Comparison of ENCODE assay signal across 10 mouse cellular contexts in the genomic region with DNA sequence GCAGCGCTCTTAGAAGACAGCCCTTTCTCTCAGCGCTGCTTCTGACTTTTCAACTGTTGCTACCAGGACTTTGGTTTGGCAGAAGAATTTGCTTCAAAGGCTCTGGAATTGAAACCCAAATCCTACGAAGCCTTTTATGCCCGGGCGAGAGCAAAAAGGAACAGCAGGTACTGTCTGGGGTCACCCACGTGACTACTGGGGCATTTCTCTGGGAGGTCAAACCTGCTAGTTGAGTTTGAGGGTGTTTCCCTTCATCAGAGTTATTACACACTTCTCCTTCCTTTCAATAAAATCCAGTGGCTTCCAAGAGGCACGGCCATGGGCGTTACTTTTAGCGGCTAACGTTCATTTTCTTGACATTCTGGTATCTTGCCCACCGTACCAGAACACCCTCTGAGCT. TPM values are rescaled to one million over a fixed set of nuclear protein-coding genes. Genes with fewer than 3 reads are reported as not detected.
DNase-seq lines count a peak whose midpoint lies in the region; ATAC-seq lines count a peak whose summit lies in the region.
"Had no signal": no experiment of that assay in that cellular context is flagged by ENCODE, and none has a peak within 500 bp of the region (broad histone marks: within the 10 kb centered on the region; RNA-seq: fewer than 3 reads in every experiment).

No protein-coding gene starts in this region.

- no peak overlapping the region for H3K4me3 ChIP-seq in hindbrain, embryonic 14.5 days (replicated peaks; ENCODE audit: low read length)
- H3K4me3 ChIP-seq in hindbrain, embryonic 16.5 days (ENCODE audit: low read length) = no peak overlapping the region
- H3K4me3 ChIP-seq in neural tube, embryonic 13.5 days = no peak overlapping the region
- H3K4me3 ChIP-seq in intestine, embryonic 15.5 days (replicated peaks) = no peak overlapping the region
- no peak overlapping the region for H3K4me3 ChIP-seq in stomach, embryonic 15.5 days (replicated peaks)

- H3K4me1 ChIP-seq in hindbrain, embryonic 14.5 days (replicated peaks; ENCODE audit: control insufficient read depth, insufficient read depth, low read length) = peaks cover 15% of the 10 kb centered on the region
- peaks cover 12% of the 10 kb centered on the region for H3K4me1 ChIP-seq in hindbrain, embryonic 16.5 days (ENCODE audit: control insufficient read depth, insufficient read depth, low read depth, low read length)
- peaks cover 25% of the 10 kb centered on the region for H3K4me1 ChIP-seq in neural tube, embryonic 13.5 days (replicated peaks)
- peaks cover 8% of the 10 kb centered on the region; the same call in 1 of the 2 replicates for H3K4me1 ChIP-seq in intestine, embryonic 15.5 days (replicated peaks)
- peaks cover 3% of the 10 kb centered on the region; the same call in 1 of the 2 replicates for H3K4me1 ChIP-seq in stomach, embryonic 15.5 days

- no peaks in the 10 kb centered on the region for H3K36me3 ChIP-seq in hindbrain, embryonic 14.5 days (replicated peaks; ENCODE audit: control insufficient read depth, insufficient read depth)
- 0 out of 2 replicates have a peak, but pooled peaks cover 2% of the 10 kb centered on the region for H3K36me3 ChIP-seq in hindbrain, embryonic 16.5 days (ENCODE audit: control insufficient read depth, insufficient read depth, low read length)
- H3K36me3 ChIP-seq in neural tube, embryonic 13.5 days = peaks cover 18% of the 10 kb centered on the region
- peaks cover 11% of the 10 kb centered on the region for H3K36me3 ChIP-seq in intestine, embryonic 15.5 days
- peaks cover 25% of the 10 kb centered on the region for H3K36me3 ChIP-seq in stomach, embryonic 15.5 days

- no peaks in the 10 kb centered on the region for H3K27me3 ChIP-seq in hindbrain, embryonic 14.5 days (ENCODE audit: control insufficient read depth, insufficient read depth, low read length)
- H3K27me3 ChIP-seq in hindbrain, embryonic 16.5 days (replicated peaks; ENCODE audit: control insufficient read depth, insufficient read depth, low read length) = no peaks in the 10 kb centered on the region
- no peaks in the 10 kb centered on the region for H3K27me3 ChIP-seq in neural tube, embryonic 13.5 days
- H3K27me3 ChIP-seq in intestine, embryonic 15.5 days (replicated peaks) = no peaks in the 10 kb centered on the region
- H3K27me3 ChIP-seq in stomach, embryonic 15.5 days (replicated peaks) = no peaks in the 10 kb centered on the region

- H3K9me3 ChIP-seq in hindbrain, embryonic 14.5 days (ENCODE audit: control insufficient read depth, low read length) = no peaks in the 10 kb centered on the region
- no peaks in the 10 kb centered on the region for H3K9me3 ChIP-seq in hindbrain, embryonic 16.5 days (ENCODE audit: control insufficient read depth, low read length)
- no peaks in the 10 kb centered on the region for H3K9me3 ChIP-seq in neural tube, embryonic 13.5 days
- H3K9me3 ChIP-seq in intestine, embryonic 15.5 days = no peaks in the 10 kb centered on the region
- H3K9me3 ChIP-seq in stomach, embryonic 15.5 days = no peaks in the 10 kb centered on the region

- no peak overlapping the region for H3K9ac ChIP-seq in hindbrain, embryonic 14.5 days
- H3K9ac ChIP-seq in hindbrain, embryonic 16.5 days (ENCODE audit: low read depth, low read length) = no peak overlapping the region
- no peak overlapping the region for H3K9ac ChIP-seq in neural tube, embryonic 13.5 days
- H3K9ac ChIP-seq in intestine, embryonic 15.5 days = no peak overlapping the region
- H3K9ac ChIP-seq in stomach, embryonic 15.5 days = no peak overlapping the region

- H3K4me2 ChIP-seq in hindbrain, embryonic 14.5 days (replicated peaks) = no peak overlapping the region
- H3K4me2 ChIP-seq in hindbrain, embryonic 16.5 days (ENCODE audit: low read length) = no peak overlapping the region
- H3K4me2 ChIP-seq in neural tube, embryonic 13.5 days = no peak overlapping the region
- H3K4me2 ChIP-seq in intestine, embryonic 15.5 days (replicated peaks) = no peak overlapping the region; the same call in 1 of the 2 replicates
- H3K4me2 ChIP-seq in stomach, embryonic 15.5 days = peak overlapping the region; percentile 33; the same call in 1 of the 2 replicates

- no peak for DNase-seq in hindbrain, embryonic 14.5 days (ENCODE audit: low spot score)
- DNase-seq in neural tube, embryonic 10.5 days (ENCODE audit: extremely low spot score, low spot score) = no peak
- DNase-seq in right cerebral cortex, postnatal 36 days (ENCODE audit: low spot score in 2 of 2) = no peak
- DNase-seq in gastrocnemius, postnatal 4 days (ENCODE audit: low spot score in 2 of 2) = no peak

- no peak for ATAC-seq in hindbrain, embryonic 14.5 days (ENCODE audit: low FRiP score)
- no peak for ATAC-seq in hindbrain, embryonic 16.5 days
- ATAC-seq in neural tube, embryonic 13.5 days (ENCODE audit: low read depth) = no peak
- peak; percentile 55 for ATAC-seq in intestine, embryonic 15.5 days
- ATAC-seq in stomach, embryonic 15.5 days (ENCODE audit: insufficient read depth, low FRiP score, low read depth) = no peak
- ATAC-seq: forebrain, embryonic 16.5 days had no signal

- WGBS in hindbrain, embryonic 14.5 days = 78% methylated on average over 11 of the region's 11 CpGs
- 77% methylated on average over 11 of the region's 11 CpGs for WGBS in hindbrain, embryonic 16.5 days
- 80% methylated on average over 11 of the region's 11 CpGs for WGBS in neural tube, embryonic 13.5 days
- 80% methylated on average over 11 of the region's 11 CpGs for WGBS in intestine, embryonic 15.5 days
- WGBS in stomach, embryonic 15.5 days = 76% methylated on average over 11 of the region's 11 CpGs

- peak overlapping the region; percentile 26; the same call in 1 of the 2 replicates for H3K27ac ChIP-seq in hindbrain, embryonic 14.5 days
- H3K27ac ChIP-seq in hindbrain, embryonic 16.5 days (ENCODE audit: low read depth, low read length) = no peak overlapping the region
- 0 out of 2 replicates have a peak overlapping the region, but pooled peaks have one; percentile 13 for H3K27ac ChIP-seq in neural tube, embryonic 13.5 days (replicated peaks)
- H3K27ac ChIP-seq in intestine, embryonic 15.5 days = peak overlapping the region; percentile 60
- H3K27ac ChIP-seq in stomach, embryonic 15.5 days = peak overlapping the region; percentile 87
- H3K27ac ChIP-seq: macrophage had no signal

RNA-seq across cellular contexts. Expression of gene Wdsub1, which starts 40.4 kb away (rescaled TPM):
- polyA plus RNA-seq in hindbrain, embryonic 14.5 days (2014; fragmentation: Nextera tagmentation; extraction: Ambion mirVana) = 14.0 and 16.6 TPM in 2 replicates
- polyA plus RNA-seq in hindbrain, embryonic 16.5 days (2015; fragmentation: Nextera tagmentation; extraction: Ambion mirVana) = 18.9 and 20.4 TPM in 2 replicates
- 13.3 and 15.4 TPM in 2 replicates for polyA plus RNA-seq in neural tube, embryonic 13.5 days (2015; fragmentation: Nextera tagmentation; extraction: Ambion mirVana)
- 33.3 and 33.9 TPM in 2 replicates for polyA plus RNA-seq in intestine, embryonic 15.5 days (2015; fragmentation: Nextera tagmentation; extraction: Ambion mirVana)
- 30.0 and 30.6 TPM in 2 replicates for polyA plus RNA-seq in stomach, embryonic 15.5 days (2015; fragmentation: Nextera tagmentation; extraction: Ambion mirVana)
- total RNA-seq in gastrocnemius, postnatal 4 days (2021) = 10 to 100 TPM; 24.3 to 25.3 TPM
